Mouse (Mus musculus) embryonic fibroblast, embryonic 13.5 days (primary cell): ENCODE data around the gene Rnf215.

Experiments used
- CTCF ChIP-seq: IDR thresholded peaks from 2 replicates; pipeline ENCODE4 v1.5.1; 2011; ENCODE audit warnings: mild to moderate bottlenecking, control low read depth, low read length, moderate library complexity, borderline replicate concordance; ENCODE audit not compliant: insufficient read depth
- POLR2A ChIP-seq: IDR thresholded peaks from 2 replicates; pipeline ENCODE4 v1.6.1; 2011; ENCODE audit warnings: low read depth, mild to moderate bottlenecking, control low read depth, low read length, moderate library complexity

DNA sequence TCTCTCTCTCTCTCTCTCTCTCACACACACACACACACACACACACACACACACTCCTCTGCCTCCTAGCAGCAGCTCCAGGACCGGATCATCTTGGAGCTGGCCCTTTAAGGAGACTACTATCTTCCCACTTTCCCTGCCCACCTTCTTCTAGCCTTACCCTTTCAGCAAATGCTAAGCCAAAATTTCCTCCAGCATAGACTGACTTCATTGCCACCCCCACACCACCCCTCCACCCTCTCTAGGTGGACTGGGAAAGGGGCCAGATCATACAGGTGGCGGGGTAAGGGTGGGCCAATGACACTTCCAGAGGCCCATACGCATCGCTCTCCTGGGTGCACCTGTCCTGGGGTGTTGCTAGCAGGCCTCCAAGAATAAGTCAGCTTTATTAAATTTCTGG lies 19.6 kb upstream of the Rnf215 start:
- TF ChIP-seq CTCF (no peak), POLR2A (no peak)
